Mouse (Mus musculus) lung, postnatal 0 days (tissue): Measurements from ENCODE around the gene Treml1. TPM values are rescaled to one million over a fixed set of nuclear protein-coding genes. Genes with fewer than 3 reads are reported as not detected.
"Not testable (repeated sequence)": the region's sequence is repeated elsewhere in the genome, so short reads cannot be mapped to it uniquely, and the experiment has no call there.

ENCODE experiments used
- ATAC-seq: fragments of 200-750 bp; cut with Nextera tagmentation; 2 replicates; pipeline ENCODE4 v1.8.0; 2017; ENCODE audit warnings: moderate library complexity
- DNase-seq: peaks from one replicate; pipeline ENCODE4 v3.0.0-alpha.2; 2016; ENCODE audit warnings: low spot score
- H3K27ac ChIP-seq: fragments of 300-500 bp; sonication (generic); 2 replicates; pipeline ENCODE4 v1.5.1; 2014; ENCODE audit warnings: antibody characterized with exemption, mild to moderate bottlenecking, low read length, mixed read lengths
- H3K27me3 ChIP-seq: fragments of 300-500 bp; sonication (generic); replicated peaks from 2 replicates; pipeline ENCODE4 v1.6.1; 2014; ENCODE audit warnings: low read length, mixed read lengths; ENCODE audit not compliant: insufficient read depth
- H3K36me3 ChIP-seq: fragments of 300-500 bp; sonication (generic); 2 replicates; pipeline ENCODE4 v1.6.1; 2014; ENCODE audit warnings: low read length, mixed read lengths; ENCODE audit not compliant: insufficient read depth
- H3K4me1 ChIP-seq: fragments of 300-500 bp; sonication (generic); 2 replicates; pipeline ENCODE4 v1.6.1; 2014; ENCODE audit warnings: antibody characterized with exemption, low read depth, low read length, mixed read lengths; ENCODE audit not compliant: insufficient read depth
- H3K4me2 ChIP-seq: fragments of 300-500 bp; sonication (generic); replicated peaks from 2 replicates; pipeline ENCODE4 v1.6.1; 2014; ENCODE audit warnings: low read depth, mild to moderate bottlenecking, low read length, moderate library complexity, mixed read lengths
- H3K4me3 ChIP-seq: fragments of 300-500 bp; sonication (generic); 2 replicates; pipeline ENCODE4 v1.5.1; 2014; ENCODE audit warnings: low read depth, low read length
- H3K9ac ChIP-seq: fragments of 300-500 bp; sonication (generic); replicated peaks from 2 replicates; pipeline ENCODE4 v1.6.1; 2014; ENCODE audit warnings: low read depth, mild to moderate bottlenecking
- H3K9me3 ChIP-seq: fragments of 300-500 bp; sonication (generic); 2 replicates; pipeline ENCODE4 v1.6.1; 2016; ENCODE audit warnings: low read length, mixed read lengths
- CTCF ChIP-seq: IDR thresholded peaks from 2 replicates; pipeline ENCODE4 v1.5.1; 2016; ENCODE audit warnings: antibody characterized with exemption, mild to moderate bottlenecking
- EP300 ChIP-seq: IDR thresholded peaks from 2 replicates; pipeline ENCODE4 v1.6.1; 2016; ENCODE audit warnings: antibody characterized with exemption, mild to moderate bottlenecking, control low read depth
- WGBS: fragments of 180-500 bp; shearing (Covaris S2); extraction: QIAGEN DNeasy Blood & Tissue Kit; methylation state at CpG from one replicate; pipeline ENCODE4 v1.1.7; 2014; 5-methylcytosine and 5-hydroxymethylcytosine counted together
- polyA plus RNA-seq: library from polyadenylated mRNA; unstranded; fragments of >200 nt; fragmentation: Nextera tagmentation; extraction: Ambion mirVana; gene quantifications from 2 replicates; pipeline ENCODE4 v1.2.1, GENCODE M21; 2015

Treml1 gene
- polyA plus RNA-seq, 1 experiment from 2014 or later = 4.3 TPM

GRCm38 (mm10) chr17:48341947-48342346, 17.8 kb upstream of the Treml1 start:
- Histone ChIP-seq H3K9ac (no peak overlapping the region), H3K27ac (no peak overlapping the region), H3K4me3 (no peak overlapping the region), H3K9me3 (no peaks in the 10 kb centered on the region), H3K4me1 (no peaks in the 10 kb centered on the region), H3K36me3 (no peaks in the 10 kb centered on the region), H3K27me3 (no peaks in the 10 kb centered on the region), H3K4me2 (no peak overlapping the region)
- WGBS = 64% methylated on average over 3 of the region's 3 CpGs
- TF ChIP-seq CTCF (no peak), EP300 (no peak)
- ATAC-seq = no peak
- no peak for DNase-seq

GRCm38 (mm10) chr17:48343065-48343464, 16.7 kb upstream of the Treml1 start:
- H3K36me3 ChIP-seq = no peaks in the 10 kb centered on the region
- H3K4me2 ChIP-seq = no peak overlapping the region
- TF ChIP-seq EP300 (no peak), CTCF (no peak)
- H3K9ac ChIP-seq = no peak overlapping the region
- no peaks in the 10 kb centered on the region for H3K9me3 ChIP-seq
- no peaks in the 10 kb centered on the region for H3K4me1 ChIP-seq
- H3K27me3 ChIP-seq = no peaks in the 10 kb centered on the region
- DNase-seq = no peak
- H3K27ac ChIP-seq = no peak overlapping the region
- H3K4me3 ChIP-seq = no peak overlapping the region
- 79% methylated on average over 2 of the region's 2 CpGs for WGBS
- no peak for ATAC-seq

- H3K4me3 ChIP-seq = no peak overlapping the region
- no peaks in the 10 kb centered on the region for H3K27me3 ChIP-seq
- no peak overlapping the region for H3K4me2 ChIP-seq
- DNase-seq (no peak), ATAC-seq (no peak)
- no peak overlapping the region for H3K9ac ChIP-seq
- H3K27ac ChIP-seq = no peak overlapping the region
- no peaks in the 10 kb centered on the region for H3K36me3 ChIP-seq
- no peaks in the 10 kb centered on the region for H3K9me3 ChIP-seq
- 81% methylated on average over 4 of the region's 4 CpGs for WGBS
- H3K4me1 ChIP-seq = no peaks in the 10 kb centered on the region
- TF ChIP-seq EP300 (no peak), CTCF (no peak)
Measured at GRCm38 (mm10) chr17:48345824-48346223, 13.9 kb upstream of the Treml1 start.

GRCm38 (mm10) chr17:48346231-48346630, 13.5 kb upstream of the Treml1 start, which contains the start of gene Trem2:
Gene Trem2 (plus strand): TSS chr17:48346401.
- Histone ChIP-seq H3K9me3 (no peaks in the 10 kb centered on the region), H3K4me2 (no peak within 1 kb of the TSS), H3K27ac (no peak within 1 kb of the TSS), H3K9ac (no peak within 1 kb of the TSS), H3K36me3 (no peaks in the 10 kb centered on the region), H3K27me3 (no peaks in the 10 kb centered on the region), H3K4me3 (no peak within 1 kb of the TSS), H3K4me1 (no peaks in the 10 kb centered on the region)
- peak; percentile 78 for ATAC-seq
- no peak for TF ChIP-seq EP300
- TF ChIP-seq CTCF = no peak
- 52% methylated on average over 5 of the region's 5 CpGs for WGBS
- DNase-seq = peak; percentile 66

- Histone ChIP-seq H3K36me3 (no peaks in the 10 kb centered on the region), H3K27me3 (no peaks in the 10 kb centered on the region), H3K4me3 (no peak overlapping the region), H3K4me2 (no peak overlapping the region), H3K4me1 (no peaks in the 10 kb centered on the region), H3K9me3 (no peaks in the 10 kb centered on the region), H3K27ac (no peak overlapping the region), H3K9ac (no peak overlapping the region)
- TF ChIP-seq EP300 (no peak), CTCF (no peak)
- ATAC-seq (no peak; the same call in 1 of the 2 replicates), DNase-seq (no peak)
- 48% methylated on average over 4 of the region's 4 CpGs for WGBS
Measured at GRCm38 (mm10) chr17:48346834-48347233, 12.9 kb upstream of the Treml1 start.

- H3K4me2 ChIP-seq = no peak overlapping the region
- no peak overlapping the region for H3K4me3 ChIP-seq
- TF ChIP-seq EP300 (no peak), CTCF (no peak)
- H3K9me3 ChIP-seq = no peaks in the 10 kb centered on the region
- no peaks in the 10 kb centered on the region for H3K4me1 ChIP-seq
- DNase-seq (peak; percentile 35), ATAC-seq (no peak)
- no peak overlapping the region for H3K9ac ChIP-seq
- no peak overlapping the region for H3K27ac ChIP-seq
- WGBS = 54% methylated on average over 2 of the region's 2 CpGs
- no peaks in the 10 kb centered on the region for H3K27me3 ChIP-seq
- H3K36me3 ChIP-seq = no peaks in the 10 kb centered on the region
Measured at GRCm38 (mm10) chr17:48347287-48347686, 12.4 kb upstream of the Treml1 start.

- TF ChIP-seq CTCF (no peak), EP300 (no peak)
- ATAC-seq (no peak), DNase-seq (no peak)
- H3K27ac ChIP-seq = no peak overlapping the region
- whole genome bisulfite sequencing = 74% methylated on average over 5 of the region's 5 CpGs
- no peaks in the 10 kb centered on the region for H3K36me3 ChIP-seq
- H3K4me3 ChIP-seq = no peak overlapping the region
- H3K4me2 ChIP-seq = no peak overlapping the region
- H3K9ac ChIP-seq = no peak overlapping the region
- no peaks in the 10 kb centered on the region for H3K4me1 ChIP-seq
- no peaks in the 10 kb centered on the region for H3K27me3 ChIP-seq
- no peaks in the 10 kb centered on the region for H3K9me3 ChIP-seq
Measured at GRCm38 (mm10) chr17:48350681-48351193, 9.0 kb upstream of the Treml1 start.

- ATAC-seq, H3K4me2 ChIP-seq, H3K27ac ChIP-seq, H3K9me3 ChIP-seq, H3K36me3 ChIP-seq, DNase-seq, H3K4me3 ChIP-seq, H3K9ac ChIP-seq, H3K27me3 ChIP-seq, H3K4me1 ChIP-seq: not testable (repeated sequence)
- 80% methylated on average over 7 of the region's 7 CpGs for WGBS
Measured at GRCm38 (mm10) chr17:48352976-48353375, 6.7 kb upstream of the Treml1 start.
